Mouse (Mus musculus): ENCODE data around the gene Arhgap32.

Gene Arhgap32

DNA sequence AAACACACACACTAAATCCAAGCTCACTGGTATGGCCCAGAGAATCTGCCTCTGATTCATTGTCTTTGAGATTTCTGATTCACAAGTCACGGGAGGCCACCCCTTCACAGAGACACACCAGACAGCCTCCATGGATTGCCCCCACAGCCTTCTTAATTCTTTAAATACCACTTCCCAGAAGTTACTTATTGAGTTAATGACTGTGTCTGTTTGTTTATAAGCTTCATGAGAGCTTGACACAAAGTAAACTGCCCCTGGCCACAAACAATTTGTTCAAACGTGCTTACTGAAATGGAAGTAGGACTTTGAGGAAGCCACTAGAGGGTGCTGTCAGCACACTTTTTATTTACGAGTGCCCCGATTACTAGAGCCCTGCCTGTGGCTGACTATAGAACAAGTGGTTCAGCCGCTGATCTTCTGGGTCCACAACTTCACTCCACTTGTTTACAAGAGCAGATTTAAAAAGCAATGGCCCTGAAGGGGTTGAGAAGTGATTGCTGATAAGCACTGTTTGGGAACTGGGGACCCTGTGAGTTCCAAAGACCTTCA, 156.0 kb downstream of the Arhgap32 start:
- peak; percentile 63 to 79 for DNase-seq

DNA sequence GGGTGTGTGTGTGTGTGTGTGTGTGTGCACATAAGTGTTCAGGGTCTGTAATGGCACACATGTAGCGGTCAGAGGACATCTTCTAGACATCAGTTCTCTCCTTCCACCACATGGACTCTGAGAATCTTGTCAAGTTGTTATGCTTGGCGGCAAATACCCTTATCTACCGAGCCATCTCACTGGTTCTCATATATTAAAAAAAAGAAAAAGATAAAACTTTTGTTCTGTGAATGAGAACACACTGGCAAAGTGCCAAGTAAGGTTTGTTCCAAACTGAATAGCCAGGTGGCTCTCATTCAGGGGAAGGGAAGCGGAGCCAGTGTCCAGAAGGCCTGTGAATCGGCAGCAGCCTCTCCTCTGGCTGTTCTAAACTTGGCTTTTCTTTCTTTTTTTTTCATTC, 162.1 kb downstream of the Arhgap32 start:
- no peak for DNase-seq

DNA sequence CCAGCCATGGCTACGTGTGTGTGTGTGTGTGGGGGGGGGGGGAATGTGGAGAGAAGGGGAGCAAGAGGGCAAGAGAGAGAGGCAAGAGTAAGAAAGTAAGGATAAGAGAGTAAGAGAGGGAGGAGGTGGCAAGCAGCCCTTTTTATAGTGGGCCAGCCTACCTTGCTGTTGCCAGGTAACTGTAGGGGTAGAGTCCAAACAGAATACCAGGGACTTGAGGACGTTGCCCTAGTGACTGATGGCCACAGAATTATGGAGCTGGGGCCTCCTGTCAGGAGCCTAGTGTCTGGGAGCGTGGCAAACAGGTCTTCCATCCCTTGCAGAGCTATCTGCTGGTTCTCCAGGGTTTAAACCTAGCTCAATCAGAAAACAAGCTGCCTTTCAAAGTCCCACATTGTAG, 163.9 kb downstream of the Arhgap32 start:
- no peak for DNase-seq

DNA sequence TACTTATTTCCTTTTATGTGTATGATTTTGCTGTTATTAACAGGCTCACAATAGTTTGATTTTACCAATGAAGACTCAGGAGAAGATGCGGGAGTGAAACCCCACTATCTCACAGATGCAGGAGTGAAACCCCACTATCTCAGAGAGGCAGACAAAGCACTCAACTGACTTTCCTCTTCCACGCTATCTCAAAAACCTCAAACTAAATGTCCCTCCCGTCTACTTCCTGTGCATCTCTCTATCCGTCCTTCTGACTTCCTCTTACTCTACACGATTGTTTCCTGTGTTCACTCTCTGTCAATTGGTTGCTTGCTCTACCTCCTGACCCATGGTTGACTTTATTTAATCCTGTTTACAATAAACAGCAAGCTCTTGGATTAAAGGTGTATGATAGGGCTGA, 164.5 kb downstream of the Arhgap32 start:
- DNase-seq, result no peak

DNA sequence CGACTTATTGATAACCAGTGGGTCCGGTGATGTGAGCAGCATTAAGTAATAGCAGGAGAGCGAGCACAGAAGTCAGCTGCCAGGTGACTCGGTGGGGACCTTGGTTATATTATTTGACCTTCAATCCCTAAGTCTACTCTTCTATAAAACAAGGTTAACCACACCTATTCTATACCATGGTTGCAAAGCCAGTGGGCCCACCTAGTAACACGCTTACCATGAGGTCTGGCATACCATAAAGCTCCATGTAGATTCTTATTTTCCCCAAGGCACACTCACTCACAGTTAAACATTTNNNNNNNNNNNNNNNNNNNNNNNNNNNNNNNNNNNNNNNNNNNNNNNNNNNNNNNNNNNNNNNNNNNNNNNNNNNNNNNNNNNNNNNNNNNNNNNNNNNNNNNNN, 167.7 kb downstream of the Arhgap32 start:
- DNase-seq, result no peak

DNA sequence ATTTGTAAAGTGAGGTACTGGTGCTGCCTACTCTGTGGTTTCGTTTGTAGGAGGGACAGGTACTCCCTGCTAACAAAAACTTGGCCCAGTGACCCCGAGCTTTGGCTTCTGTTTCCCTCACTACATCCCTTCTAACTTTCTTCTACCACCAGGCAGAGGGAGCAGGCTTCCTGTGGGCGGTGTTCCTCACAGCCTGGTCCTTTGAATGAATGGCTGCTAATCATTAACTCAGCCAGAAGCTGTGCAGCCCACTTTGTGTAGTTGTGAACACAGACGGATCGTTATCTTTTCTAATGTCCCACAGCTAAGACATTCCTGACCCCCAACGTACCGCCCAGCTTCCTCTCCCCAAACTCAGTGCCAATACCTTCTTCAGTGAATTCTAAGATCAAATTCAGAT, 175.7 kb downstream of the Arhgap32 start:
- no peak for DNase-seq

DNA sequence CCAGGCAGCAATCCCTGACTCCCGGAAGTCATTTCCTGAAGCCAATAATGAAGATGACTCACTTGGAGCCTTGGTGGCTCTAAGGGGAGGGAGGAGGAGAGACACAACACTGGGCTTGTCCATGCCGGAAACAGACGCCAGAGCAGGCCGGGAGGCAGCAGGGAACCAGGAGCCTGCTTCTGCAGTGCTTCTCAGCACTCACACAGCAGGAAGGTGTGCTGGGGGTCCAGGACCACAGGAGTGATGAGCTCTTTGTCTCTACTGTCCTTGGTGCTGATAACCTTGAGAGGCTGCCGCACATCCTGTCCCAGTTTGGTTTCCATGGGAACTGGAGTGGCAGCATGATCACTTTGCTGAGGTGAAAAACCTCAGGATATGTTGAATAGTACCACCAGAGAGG, 176.8 kb downstream of the Arhgap32 start:
- DNase-seq, result peak; percentile 69 to 71

DNA sequence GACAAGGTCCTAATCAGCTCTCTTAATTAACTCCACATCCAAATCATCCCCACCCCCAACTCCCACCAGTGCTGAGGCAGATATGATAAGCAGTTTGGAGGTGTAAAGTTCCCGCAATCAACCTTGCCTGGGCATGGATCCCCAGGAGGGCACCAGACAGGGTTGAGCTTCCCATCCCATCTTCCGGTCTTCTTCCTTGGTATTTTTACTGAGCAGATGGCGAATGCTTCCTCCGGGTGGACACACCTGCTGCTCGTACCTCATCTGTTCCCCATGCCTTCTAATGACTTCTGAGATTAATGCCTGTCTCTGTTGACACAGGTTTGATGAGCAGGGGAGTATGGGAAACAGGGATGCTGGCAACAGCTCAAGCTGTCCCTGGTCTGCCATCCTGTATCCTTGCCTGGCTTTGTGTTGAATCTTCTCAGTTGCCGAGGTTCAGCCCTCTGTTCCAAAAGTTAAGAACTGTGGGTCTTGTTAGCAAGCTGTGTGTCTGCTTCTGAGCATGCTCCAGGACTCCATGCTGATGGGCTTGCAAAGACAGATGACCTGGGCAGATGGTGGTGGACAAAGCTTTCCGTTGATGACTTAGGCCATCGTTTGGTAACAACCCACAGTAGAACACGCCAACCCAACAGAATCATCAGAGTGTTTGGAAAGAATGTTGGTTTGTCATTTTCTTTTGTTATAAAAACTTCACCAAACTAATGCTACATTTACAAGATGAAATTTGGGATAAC, 179.3 kb downstream of the Arhgap32 start:
- peak; percentile 65 to 68 for DNase-seq

DNA sequence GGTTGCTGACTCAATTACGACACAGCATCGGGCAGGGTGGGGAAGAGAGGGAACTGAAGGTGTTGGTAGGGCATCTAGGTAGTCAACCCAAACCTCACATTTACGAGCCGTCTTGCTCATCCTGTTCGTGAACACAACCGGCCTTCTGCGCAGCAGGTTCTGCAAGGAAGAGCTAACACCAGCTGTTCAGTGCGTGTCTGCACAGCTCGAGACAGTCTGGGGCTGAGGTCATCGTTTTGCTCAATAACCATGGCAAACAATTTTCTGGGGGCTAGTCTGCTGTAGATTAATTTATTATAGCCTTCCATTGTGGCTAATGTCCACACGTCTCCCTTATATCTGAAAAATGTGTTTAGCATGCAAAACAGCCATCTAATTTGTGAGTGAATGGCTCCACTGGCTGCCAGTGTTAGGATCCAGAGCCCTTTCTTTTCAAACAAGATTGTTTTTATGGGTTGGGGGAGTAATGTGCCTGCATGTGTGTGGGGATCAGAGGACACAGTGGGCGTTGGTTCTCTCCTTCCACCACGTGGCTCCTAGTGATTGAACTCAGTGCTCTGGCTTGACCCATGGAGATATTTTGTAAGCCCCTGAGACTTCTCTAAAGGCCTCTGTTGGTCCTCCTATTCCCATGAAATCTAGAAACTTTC, 186.7 kb downstream of the Arhgap32 start:
- no peak for DNase-seq

DNA sequence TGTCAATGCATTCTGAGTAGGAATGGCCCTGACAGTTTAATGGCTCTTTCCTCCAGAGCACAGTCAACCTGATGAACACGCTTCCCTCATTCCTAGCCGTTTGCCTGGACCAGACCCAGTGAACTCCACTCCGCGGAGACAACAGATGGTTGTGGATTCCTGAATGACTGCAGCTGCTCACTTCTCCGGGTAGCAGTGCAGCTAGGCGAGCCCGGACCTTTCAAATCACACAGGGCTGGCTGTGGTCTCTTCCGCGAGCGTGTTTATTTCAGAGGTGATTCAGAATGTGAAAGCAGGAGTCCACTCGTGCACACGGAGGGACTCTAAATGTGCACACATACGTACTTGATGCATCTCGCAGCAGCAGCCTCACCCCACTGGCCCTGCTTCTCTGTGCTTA, 195.8 kb downstream of the Arhgap32 start:
- DNase-seq, result peak; percentile 50 to 72

DNA sequence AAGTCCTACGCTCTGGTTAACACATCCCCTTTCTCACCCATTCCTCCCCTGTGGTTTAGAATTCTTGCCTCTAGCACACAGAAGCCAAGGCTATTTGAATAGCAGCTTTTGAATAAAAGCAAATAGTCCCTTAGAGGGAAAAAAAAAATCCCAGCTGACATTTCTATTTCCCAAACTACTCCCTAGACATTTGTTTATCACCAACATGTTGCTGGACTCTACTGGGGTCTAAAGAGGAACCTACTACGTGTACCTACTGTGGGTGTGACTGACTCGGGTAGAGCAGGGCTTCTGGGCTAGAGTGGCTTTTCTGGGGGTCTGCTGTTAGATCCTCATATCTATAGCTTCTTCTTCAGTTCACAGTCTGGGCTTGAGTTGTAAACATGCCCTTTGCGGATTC, 196.3 kb downstream of the Arhgap32 start:
- no peak for DNase-seq

DNA sequence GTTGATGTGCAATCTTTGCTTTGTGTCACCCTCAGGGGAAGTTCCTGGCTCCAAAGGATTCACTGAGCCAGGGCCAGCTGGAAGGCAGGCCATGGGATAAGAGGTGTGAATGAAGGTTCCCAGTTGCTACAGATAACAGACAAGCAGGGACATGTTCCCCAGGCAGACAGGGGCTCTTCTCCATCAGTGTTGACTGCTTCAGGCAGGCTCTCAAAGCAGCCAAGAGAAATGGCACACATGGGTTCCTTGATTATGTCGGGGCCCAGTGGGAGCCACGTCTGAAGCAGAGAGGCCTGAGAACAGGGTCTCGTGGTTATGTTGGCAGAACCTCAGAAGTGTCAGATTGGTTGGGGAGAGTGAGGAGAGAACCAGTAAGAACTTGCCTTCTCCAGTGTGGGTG, 198.1 kb downstream of the Arhgap32 start:
- no peak for DNase-seq

DNA sequence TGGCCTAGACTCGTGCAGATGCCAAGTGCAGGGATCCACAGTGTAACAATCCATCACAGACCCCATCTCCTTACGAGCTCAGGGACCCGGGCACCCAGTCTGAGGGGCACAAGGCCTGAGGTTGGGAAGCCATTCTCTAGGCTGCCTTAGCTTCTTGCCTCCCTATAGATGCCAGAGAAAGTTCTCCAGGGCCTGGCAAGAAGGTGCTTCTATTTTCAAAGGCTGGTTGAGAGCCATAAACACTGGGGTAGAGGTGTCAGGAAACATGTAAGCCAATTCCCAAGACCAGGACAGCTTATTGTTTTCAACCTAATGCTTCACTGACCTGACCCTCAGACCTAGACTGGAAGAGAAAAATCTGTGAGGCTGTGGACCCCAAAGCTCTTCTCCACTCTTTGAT, 200.1 kb downstream of the Arhgap32 start:
- no peak for DNase-seq

Data from cerebellum, postnatal 25 days (tissue).